Mouse (Mus musculus): ENCODE measurements at regions not wholly inside any gene's neighbourhood (a gene's known extent, or its start where the extent isn't known, plus 50 kb on each side); places are given as distances from the start of the nearest gene placed in this dataset.
A peak's percentile ranks its signal among the peaks of the same experiment; 100 is the strongest.

DNA sequence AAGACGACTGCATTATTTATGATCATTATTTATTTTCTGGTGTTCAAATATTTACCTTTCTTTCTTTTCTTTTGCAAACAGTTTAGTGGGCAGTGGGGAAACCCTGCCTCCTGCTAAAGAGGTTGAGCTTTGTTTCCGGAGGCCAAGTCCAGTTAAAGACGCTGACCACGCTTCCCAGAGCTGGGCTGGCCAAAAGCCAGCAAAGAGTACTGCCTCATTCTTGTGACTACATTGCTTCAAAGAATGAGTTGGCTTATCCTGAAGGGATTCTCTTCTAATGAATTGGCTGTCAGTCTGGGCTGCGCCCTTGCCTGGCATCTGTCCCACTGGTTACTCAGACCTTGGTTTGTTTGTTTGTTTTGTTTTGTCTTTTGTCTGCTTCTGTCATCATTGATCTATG, 207.2 kb downstream of the Cd83 start:
- ATAC-seq (peak; percentile 74), DNase-seq (peak; percentile 61)
- H3K9me3 ChIP-seq (ENCODE audit: low read length), result no peaks in the 10 kb centered on the region
- peak overlapping the region; percentile 34 for H3K4me2 ChIP-seq (ENCODE audit: low read depth, low read length)
- H3K9ac ChIP-seq (replicated peaks), result no peak overlapping the region
- TF ChIP-seq CTCF (IDR thresholded peaks at IDR 0.05; ENCODE audit: low read depth), result no peak
- no peak for TF ChIP-seq EP300 (IDR thresholded peaks at IDR 0.05; ENCODE audit: low read depth)
- no peak overlapping the region for H3K27ac ChIP-seq (ENCODE audit: low read depth)
- H3K4me1 ChIP-seq (ENCODE audit: insufficient read depth), result no peaks in the 10 kb centered on the region; the same call in 1 of the 2 replicates
- H3K4me3 ChIP-seq (ENCODE audit: low read depth, low read length), result no peak overlapping the region
- H3K36me3 ChIP-seq (replicated peaks; ENCODE audit: insufficient read depth, low read length), result no peaks in the 10 kb centered on the region
- WGBS (ENCODE audit: insufficient replicate concordance), result 32% methylated on average over 5 of the region's 5 CpGs
- H3K27me3 ChIP-seq (ENCODE audit: insufficient read depth, low read length), result no peaks in the 10 kb centered on the region

DNA sequence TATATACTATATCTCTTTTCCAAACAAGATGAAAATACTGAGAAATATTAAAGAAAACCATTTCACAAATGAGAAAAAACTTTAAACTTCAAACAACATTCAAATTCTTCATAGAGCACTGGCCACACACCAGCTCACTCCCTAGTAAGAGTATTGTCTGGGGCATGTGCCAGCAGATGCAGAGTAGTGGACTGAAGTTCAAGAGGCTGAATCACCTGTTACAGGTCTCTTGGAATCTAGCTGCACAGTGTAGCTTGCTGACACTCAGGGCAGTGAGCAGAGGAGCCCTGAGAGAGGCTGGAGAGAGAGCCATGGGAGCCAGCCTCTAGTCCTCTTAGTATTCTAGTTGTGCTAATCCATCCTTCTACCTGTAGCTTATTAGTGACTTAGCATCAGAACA, 208.4 kb downstream of the Cd83 start:
- Histone ChIP-seq H3K27me3 (ENCODE audit: insufficient read depth, low read length) (no peaks in the 10 kb centered on the region), H3K9ac (replicated peaks) (no peak overlapping the region), H3K4me1 (ENCODE audit: insufficient read depth) (no peaks in the 10 kb centered on the region; the same call in 1 of the 2 replicates), H3K27ac (ENCODE audit: low read depth) (no peak overlapping the region), H3K4me2 (ENCODE audit: low read depth, low read length) (no peak overlapping the region), H3K36me3 (replicated peaks; ENCODE audit: insufficient read depth, low read length) (no peaks in the 10 kb centered on the region), H3K9me3 (ENCODE audit: low read length) (no peaks in the 10 kb centered on the region), H3K4me3 (ENCODE audit: low read depth, low read length) (no peak overlapping the region)
- TF ChIP-seq CTCF (IDR thresholded peaks at IDR 0.05; ENCODE audit: low read depth) (no peak), EP300 (IDR thresholded peaks at IDR 0.05; ENCODE audit: low read depth) (no peak)
- ATAC-seq (no peak), DNase-seq (no peak)

DNA sequence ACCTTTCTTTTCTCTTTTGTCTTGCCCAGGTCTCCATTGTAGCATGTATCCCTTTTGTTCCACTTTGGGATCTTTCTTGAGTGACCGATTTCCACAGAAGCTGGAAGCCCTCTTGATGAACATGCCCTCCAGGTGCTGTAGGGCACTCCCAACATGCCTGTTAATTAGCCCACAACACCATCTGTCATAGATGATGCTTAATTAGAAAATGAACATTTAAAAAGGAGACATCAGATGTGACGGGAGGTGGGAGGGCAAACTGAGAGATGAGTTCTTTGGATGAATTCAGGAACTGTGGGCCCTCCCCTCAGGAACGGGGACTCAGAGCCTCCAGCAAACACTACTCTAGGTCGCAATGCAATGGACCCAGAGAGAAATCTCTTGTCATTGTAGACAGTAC, 209.8 kb downstream of the Cd83 start:
- H3K4me3 ChIP-seq (ENCODE audit: low read depth, low read length), result no peak overlapping the region
- no peak overlapping the region for H3K27ac ChIP-seq (ENCODE audit: low read depth)
- H3K36me3 ChIP-seq (replicated peaks; ENCODE audit: insufficient read depth, low read length), result no peaks in the 10 kb centered on the region
- H3K4me2 ChIP-seq (ENCODE audit: low read depth, low read length), result no peak overlapping the region
- H3K9me3 ChIP-seq (ENCODE audit: low read length), result no peaks in the 10 kb centered on the region
- no peaks in the 10 kb centered on the region; the same call in 1 of the 2 replicates for H3K4me1 ChIP-seq (ENCODE audit: insufficient read depth)
- H3K9ac ChIP-seq (replicated peaks), result no peak overlapping the region
- no peak for TF ChIP-seq CTCF (IDR thresholded peaks at IDR 0.05; ENCODE audit: low read depth)
- TF ChIP-seq EP300 (IDR thresholded peaks at IDR 0.05; ENCODE audit: low read depth), result no peak
- DNase-seq (no peak), ATAC-seq (no peak)
- no peaks in the 10 kb centered on the region for H3K27me3 ChIP-seq (ENCODE audit: insufficient read depth, low read length)
- 83% methylated on average over 4 of the region's 4 CpGs for WGBS (ENCODE audit: insufficient replicate concordance)

DNA sequence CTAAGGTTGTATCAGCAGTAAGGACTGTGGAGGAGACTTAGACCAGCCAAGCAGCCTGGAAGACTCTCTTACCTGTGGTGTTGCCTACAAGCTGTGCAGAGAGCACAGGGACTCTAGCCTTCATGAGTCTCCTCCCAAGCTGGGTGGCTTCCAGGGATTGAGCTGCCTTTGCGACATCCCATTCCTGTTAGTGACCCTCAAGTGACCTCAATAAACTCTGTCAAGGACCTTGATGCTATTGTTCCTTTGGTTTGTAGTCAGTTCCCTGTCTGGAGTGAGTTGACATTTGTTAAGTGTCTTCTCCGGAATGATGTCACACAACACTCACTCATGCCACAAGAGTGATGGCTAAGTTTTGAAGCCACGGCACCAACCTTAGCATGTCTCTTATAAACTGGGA, 211.0 kb downstream of the Cd83 start:
- ATAC-seq (peak; percentile 72), DNase-seq (peak; percentile 53)
- TF ChIP-seq CTCF (IDR thresholded peaks at IDR 0.05; ENCODE audit: low read depth) (no peak), EP300 (IDR thresholded peaks at IDR 0.05; ENCODE audit: low read depth) (no peak)
- 57% methylated on average over 3 of the region's 3 CpGs for WGBS (ENCODE audit: insufficient replicate concordance)
- Histone ChIP-seq H3K36me3 (replicated peaks; ENCODE audit: insufficient read depth, low read length) (no peaks in the 10 kb centered on the region), H3K9me3 (ENCODE audit: low read length) (no peaks in the 10 kb centered on the region), H3K4me3 (ENCODE audit: low read depth, low read length) (no peak overlapping the region), H3K27me3 (ENCODE audit: insufficient read depth, low read length) (no peaks in the 10 kb centered on the region), H3K4me1 (ENCODE audit: insufficient read depth) (no peaks in the 10 kb centered on the region), H3K4me2 (ENCODE audit: low read depth, low read length) (no peak overlapping the region), H3K9ac (replicated peaks) (no peak overlapping the region), H3K27ac (ENCODE audit: low read depth) (no peak overlapping the region)

DNA sequence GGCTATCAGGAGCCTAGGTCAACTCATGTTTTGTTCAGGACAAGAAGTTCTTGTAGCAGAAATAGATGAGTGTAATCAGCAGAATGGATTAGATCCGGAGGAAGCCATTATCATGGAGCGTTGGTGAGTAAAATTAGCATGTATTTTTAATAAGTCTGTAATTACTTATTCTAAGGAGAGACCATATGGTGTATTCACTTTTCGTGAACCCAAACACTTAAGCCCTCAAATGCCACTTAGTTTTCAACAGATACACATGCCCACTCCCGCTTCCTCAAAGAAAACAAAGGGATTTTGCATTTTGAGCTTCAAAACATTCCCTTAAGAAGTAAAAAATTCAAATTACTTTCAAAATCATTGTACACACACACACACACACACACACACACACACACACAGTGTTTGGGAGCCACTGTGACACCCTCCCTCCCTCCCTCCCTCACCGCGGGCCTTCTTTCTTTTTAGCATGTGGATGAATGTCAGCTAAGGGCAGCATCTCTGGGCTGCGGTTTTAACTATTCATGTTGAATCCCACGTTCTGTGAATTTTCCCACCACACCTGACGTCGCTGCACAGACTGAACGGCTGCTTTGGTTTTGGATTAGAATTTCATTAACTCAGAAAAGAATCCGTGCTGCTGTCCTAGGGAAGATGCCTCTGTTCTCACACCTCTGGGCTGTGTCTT, 217.4 kb downstream of the Cd83 start:
- no peak overlapping the region for H3K4me2 ChIP-seq (ENCODE audit: low read depth, low read length)
- WGBS (ENCODE audit: insufficient replicate concordance), result 82% methylated on average over 12 of the region's 12 CpGs
- no peaks in the 10 kb centered on the region for H3K27me3 ChIP-seq (ENCODE audit: insufficient read depth, low read length)
- H3K9me3 ChIP-seq (ENCODE audit: low read length), result no peaks in the 10 kb centered on the region; the same call in 1 of the 2 replicates
- H3K4me1 ChIP-seq (ENCODE audit: insufficient read depth), result no peaks in the 10 kb centered on the region
- DNase-seq, result no peak
- no peak overlapping the region for H3K4me3 ChIP-seq (ENCODE audit: low read depth, low read length)
- no peak for ATAC-seq
- H3K27ac ChIP-seq (ENCODE audit: low read depth), result no peak overlapping the region
- no peak for TF ChIP-seq CTCF (IDR thresholded peaks at IDR 0.05; ENCODE audit: low read depth)
- no peak for TF ChIP-seq EP300 (IDR thresholded peaks at IDR 0.05; ENCODE audit: low read depth)
- H3K9ac ChIP-seq (replicated peaks), result no peak overlapping the region
- no peaks in the 10 kb centered on the region for H3K36me3 ChIP-seq (replicated peaks; ENCODE audit: insufficient read depth, low read length)

GRCm38 (mm10) chr13:44012868-44013267, 228.3 kb downstream of the Cd83 start:
- H3K9ac ChIP-seq (replicated peaks), result no peak overlapping the region
- TF ChIP-seq CTCF (IDR thresholded peaks at IDR 0.05; ENCODE audit: low read depth), result no peak
- TF ChIP-seq EP300 (IDR thresholded peaks at IDR 0.05; ENCODE audit: low read depth), result no peak
- no peaks in the 10 kb centered on the region for H3K36me3 ChIP-seq (replicated peaks; ENCODE audit: insufficient read depth, low read length)
- DNase-seq (no peak), ATAC-seq (no peak)
- 74% methylated on average over 2 of the region's 2 CpGs for WGBS (ENCODE audit: insufficient replicate concordance)
- H3K9me3 ChIP-seq (ENCODE audit: low read length), result no peaks in the 10 kb centered on the region
- no peak overlapping the region for H3K4me2 ChIP-seq (ENCODE audit: low read depth, low read length)
- no peak overlapping the region for H3K4me3 ChIP-seq (ENCODE audit: low read depth, low read length)
- H3K27me3 ChIP-seq (ENCODE audit: insufficient read depth, low read length), result no peaks in the 10 kb centered on the region
- H3K27ac ChIP-seq (ENCODE audit: low read depth), result no peak overlapping the region
- no peaks in the 10 kb centered on the region for H3K4me1 ChIP-seq (ENCODE audit: insufficient read depth)
